Mouse (Mus musculus) urinary bladder, adult 2 months (tissue): ENCODE data around the gene Mesp2. TPM values are rescaled to one million over a fixed set of nuclear protein-coding genes. Genes with fewer than 3 reads are reported as not detected.
A peak's percentile ranks its signal among the peaks of the same experiment; 100 is the strongest.
"Not testable (repeated sequence)": the region's sequence is repeated elsewhere in the genome, so short reads cannot be mapped to it uniquely, and the experiment has no call there.

Source experiments
- DNase-seq: peaks from one replicate; pipeline ENCODE4 v3.0.0; 2022; ENCODE audit warnings: low spot score
- polyA plus RNA-seq: library from polyadenylated mRNA; depleted of rRNA; stranded (reverse); fragments of >200 nt; gene quantifications from 2 replicates; pipeline ENCODE4 v1.2.3, GENCODE M21; 2012; rRNA removed

Gene Mesp2
- 0.03 and 0.10 TPM in 2 replicates for polyA plus RNA-seq

DNA sequence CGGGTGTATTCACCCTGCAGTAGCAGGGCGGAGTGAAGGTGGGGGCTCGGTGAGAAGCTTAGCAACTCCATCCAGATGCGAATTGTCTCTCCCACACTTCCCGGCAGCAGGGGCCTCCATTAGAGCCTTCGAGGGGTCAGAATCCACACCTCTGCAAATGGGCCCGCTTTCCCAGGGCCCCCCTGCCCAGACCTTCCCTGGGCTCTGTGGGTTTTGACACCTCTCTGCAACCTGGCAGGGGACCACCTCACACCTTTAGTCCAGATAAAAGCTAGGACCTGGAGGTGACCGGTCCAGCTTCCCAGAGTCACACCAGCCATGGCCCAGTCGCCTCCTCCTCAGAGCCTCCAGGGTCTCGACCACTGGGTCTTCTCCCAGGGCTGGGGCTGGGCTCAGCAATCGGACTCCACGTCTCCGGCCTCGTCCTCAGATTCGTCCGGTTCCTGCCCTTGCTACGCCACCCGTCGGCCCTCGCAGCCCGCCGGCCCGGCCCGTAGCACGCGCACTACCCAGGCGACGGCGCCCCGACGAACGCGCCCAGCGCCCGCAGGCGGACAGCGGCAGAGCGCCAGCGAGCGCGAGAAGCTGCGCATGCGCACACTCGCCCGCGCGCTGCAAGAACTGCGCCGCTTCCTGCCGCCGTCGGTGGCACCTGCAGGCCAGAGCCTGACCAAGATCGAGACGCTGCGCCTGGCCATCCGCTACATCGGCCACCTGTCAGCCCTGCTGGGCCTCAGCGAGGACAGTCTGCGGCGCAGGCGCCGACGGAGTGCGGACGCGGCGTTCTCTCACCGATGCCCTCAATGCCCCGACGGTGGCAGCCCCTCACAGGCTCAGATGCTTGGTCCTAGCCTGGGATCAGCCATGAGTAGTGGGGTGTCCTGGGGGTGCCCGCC, at the start of gene Mesp2:
Mesp2 (plus strand) TSS at position 117 of the 896 bp plus-strand sequence.
- peak; percentile 66 for DNase-seq

- no peak for DNase-seq
Observed at GRCm38 (mm10) chr7:79761124-79761876, 49.2 kb upstream of the Mesp2 start.

GRCm38 (mm10) chr7:79762106-79762505, 48.4 kb upstream of the Mesp2 start:
- no peak for DNase-seq

GRCm38 (mm10) chr7:79765991-79766390, 44.5 kb upstream of the Mesp2 start:
- DNase-seq: no peak

GRCm38 (mm10) chr7:79769664-79770063, 40.9 kb upstream of the Mesp2 start:
- no peak for DNase-seq

DNA sequence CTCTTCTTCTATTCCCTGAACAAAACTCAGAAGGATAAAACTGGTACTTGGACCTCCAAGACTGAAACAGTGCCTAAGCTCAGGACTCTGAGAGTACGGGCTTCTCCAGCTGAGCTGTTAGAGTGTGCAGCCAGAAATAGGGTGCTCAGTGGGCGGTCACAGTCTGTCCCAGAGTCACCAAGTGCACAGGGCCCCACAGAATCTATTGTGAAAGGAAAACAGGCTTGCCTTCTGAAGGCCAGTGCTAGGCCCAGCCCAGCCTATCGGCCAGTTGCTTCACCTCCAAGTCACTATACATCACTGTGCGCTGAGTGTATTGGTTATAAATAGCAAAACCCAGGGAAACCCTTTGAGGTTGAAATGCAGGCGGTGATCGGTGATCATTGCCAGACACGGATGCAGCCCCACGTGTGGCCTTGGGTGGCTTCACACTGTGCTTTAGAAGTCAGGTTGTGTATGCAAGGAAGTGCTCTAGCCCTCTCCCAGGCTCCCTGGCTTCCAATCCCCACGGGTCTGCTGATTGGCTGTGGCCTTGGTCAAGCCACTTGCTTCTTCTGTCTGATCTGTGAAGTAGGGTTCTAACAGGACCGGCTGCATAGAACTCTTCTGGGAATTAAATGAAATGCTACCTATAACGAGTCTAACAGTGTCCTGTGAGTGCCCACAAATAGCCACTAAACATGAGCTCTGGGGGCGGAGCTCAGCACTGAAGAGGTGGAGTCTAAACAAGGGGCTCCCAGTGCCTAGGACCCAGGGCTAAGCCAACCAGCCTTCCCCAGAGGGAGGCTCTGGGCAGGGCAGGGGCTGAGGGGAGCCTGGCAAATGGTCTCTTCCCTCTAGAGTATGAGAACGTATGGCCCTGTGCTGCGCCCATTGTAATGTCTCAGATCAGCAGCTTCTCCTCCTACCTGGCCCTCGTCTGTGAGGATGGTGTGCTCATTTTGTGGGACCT, 38.7 kb upstream of the Mesp2 start:
- no peak for DNase-seq

GRCm38 (mm10) chr7:79780647-79781626, 29.6 kb upstream of the Mesp2 start:
- peak; percentile 45 for DNase-seq

- DNase-seq: no peak
Observed at GRCm38 (mm10) chr7:79781826-79782515, 28.6 kb upstream of the Mesp2 start.

DNA sequence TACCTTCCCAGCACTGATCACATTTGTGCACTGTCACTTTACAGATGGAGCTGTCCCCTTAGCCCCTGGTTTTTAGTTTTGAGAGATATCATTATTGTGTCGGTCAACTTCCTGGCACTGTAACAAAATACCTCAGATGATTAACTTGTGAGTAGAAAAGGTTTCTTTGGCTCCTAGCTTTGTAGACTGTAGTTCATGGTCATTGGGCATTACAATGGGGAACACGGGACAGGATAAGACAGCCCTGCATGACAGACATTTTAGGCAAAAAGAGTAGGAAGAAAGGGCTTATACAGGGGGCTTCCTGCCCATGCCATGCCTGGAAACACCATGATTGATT, 28.0 kb upstream of the Mesp2 start:
- no peak for DNase-seq

GRCm38 (mm10) chr7:79786295-79786694, 24.2 kb upstream of the Mesp2 start:
- no peak for DNase-seq

GRCm38 (mm10) chr7:79789812-79790211, 20.7 kb upstream of the Mesp2 start:
- DNase-seq: not testable (repeated sequence)

DNA sequence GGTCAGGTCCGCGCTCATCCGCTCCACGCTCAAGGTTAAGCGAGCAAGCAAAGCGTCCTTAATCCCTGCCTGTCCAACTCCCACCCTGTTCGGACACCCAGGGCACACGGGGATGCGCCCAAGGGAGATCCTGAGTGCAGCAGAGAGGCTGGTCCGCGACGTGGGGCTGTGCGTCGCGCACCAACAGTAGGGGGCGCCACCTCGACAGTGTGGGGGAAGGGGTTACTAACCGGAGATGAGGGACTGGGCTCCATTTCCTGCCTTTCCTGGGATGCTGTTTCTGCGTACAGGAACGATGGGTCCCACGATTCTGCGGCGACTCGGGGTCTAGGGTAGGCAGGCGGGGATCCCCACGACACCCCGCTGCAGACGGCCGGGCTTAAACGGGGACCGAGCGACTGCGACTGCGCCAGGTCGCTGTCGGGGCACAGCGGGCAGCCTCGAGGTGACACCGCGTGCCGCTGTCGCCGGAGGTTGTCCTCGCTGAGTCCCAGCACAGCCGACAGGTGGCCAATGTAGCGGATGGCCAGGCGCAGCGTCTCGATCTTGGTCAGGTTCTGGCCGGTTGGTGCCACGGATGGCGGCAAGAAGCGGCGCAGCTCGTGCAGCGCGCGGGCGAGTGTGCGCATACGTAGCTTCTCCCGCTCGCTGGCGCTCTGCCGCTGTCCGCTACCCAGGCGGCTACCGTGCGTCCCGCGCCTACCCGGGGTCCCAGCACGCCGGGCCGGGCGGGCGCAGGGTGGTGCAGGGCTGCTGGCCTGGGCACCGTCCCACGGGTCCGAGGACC, 17.7 kb upstream of the Mesp2 start:
- no peak for DNase-seq

DNA sequence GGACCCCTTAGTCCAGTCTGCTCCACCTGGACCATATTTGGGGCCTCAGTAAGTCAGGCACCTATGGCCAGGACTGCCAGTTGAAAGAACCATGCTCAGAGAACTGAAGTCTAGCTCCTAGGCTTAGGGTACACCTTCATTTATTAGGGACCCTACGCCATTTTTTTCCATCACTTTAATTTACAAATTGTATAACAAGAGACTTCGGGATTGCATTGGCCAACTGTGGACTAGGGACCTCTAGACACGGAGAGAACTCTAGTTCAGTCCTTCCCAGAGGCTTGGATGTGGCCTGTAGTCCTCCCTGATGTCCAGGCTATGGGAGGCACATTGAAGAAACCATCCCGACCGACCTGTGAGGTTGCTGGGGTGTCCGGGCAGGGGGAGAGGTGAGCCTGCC, 16.8 kb upstream of the Mesp2 start, which contains the start of gene Mesp1:
Mesp1 (minus strand) TSS at position 101 of the 400 bp plus-strand sequence.
- no peak for DNase-seq

- no peak for DNase-seq
Observed at GRCm38 (mm10) chr7:79798606-79799005, 11.9 kb upstream of the Mesp2 start.

GRCm38 (mm10) chr7:79799048-79799447, 11.5 kb upstream of the Mesp2 start:
- peak; percentile 49 for DNase-seq

GRCm38 (mm10) chr7:79799506-79799905, 11.0 kb upstream of the Mesp2 start:
- no peak for DNase-seq

DNA sequence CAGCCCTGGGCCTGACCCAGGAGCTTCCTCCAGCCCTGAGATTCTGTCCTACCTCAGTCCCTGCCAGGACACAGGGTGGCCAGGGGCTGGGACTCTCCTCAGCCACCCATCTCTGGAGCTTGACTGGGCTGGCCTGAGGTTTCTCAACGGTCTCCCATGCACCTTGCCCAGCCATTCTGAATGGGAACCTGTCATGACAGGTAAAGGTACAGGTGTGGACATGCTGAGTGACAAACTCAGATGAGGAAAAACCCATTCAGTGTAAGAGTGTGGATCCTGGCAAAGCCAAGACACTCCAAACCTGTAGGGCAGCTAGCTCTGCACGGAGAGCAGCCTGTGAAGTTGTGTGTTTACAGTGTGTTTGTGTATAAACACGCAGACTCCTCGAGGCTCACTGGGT, 10.2 kb upstream of the Mesp2 start:
- DNase-seq: no peak

- no peak for DNase-seq
Observed at GRCm38 (mm10) chr7:79801391-79801790, 9.1 kb upstream of the Mesp2 start.

GRCm38 (mm10) chr7:79802037-79802436, 8.5 kb upstream of the Mesp2 start:
- no peak for DNase-seq
